Mouse (Mus musculus): ENCODE results near the gene Slc17a4.

The Slc17a4 gene

GRCm38 (mm10) chr13:23892592-23893268 lies 22.1 kb downstream of the Slc17a4 start:
- no peak for DNase-seq (ENCODE audit: low spot score in 2 of 2)

- DNase-seq (ENCODE audit: low spot score in 2 of 2) = no peak
These were observed 25.7 kb downstream of the Slc17a4 start for GRCm38 (mm10) chr13:23889011-23889605.

GRCm38 (mm10) chr13:23887026-23887725 lies 27.6 kb downstream of the Slc17a4 start:
- DNase-seq (ENCODE audit: low spot score in 2 of 2) = no peak

- DNase-seq (ENCODE audit: low spot score in 2 of 2) = no peak
These were observed 29.3 kb downstream of the Slc17a4 start for GRCm38 (mm10) chr13:23885540-23885939.

- no peak for DNase-seq (ENCODE audit: low spot score in 2 of 2)
These were observed 35.2 kb downstream of the Slc17a4 start for GRCm38 (mm10) chr13:23879636-23880035.

- DNase-seq (ENCODE audit: low spot score in 2 of 2) = no peak
These were observed 35.7 kb downstream of the Slc17a4 start for GRCm38 (mm10) chr13:23879106-23879505.

GRCm38 (mm10) chr13:23873141-23873540 lies 41.7 kb downstream of the Slc17a4 start:
- DNase-seq (ENCODE audit: low spot score in 2 of 2) = no peak

GRCm38 (mm10) chr13:23869996-23870395 lies 44.8 kb downstream of the Slc17a4 start:
- DNase-seq (ENCODE audit: low spot score in 2 of 2) = no peak

- DNase-seq (ENCODE audit: low spot score in 2 of 2) = no peak
These were observed 45.8 kb downstream of the Slc17a4 start for GRCm38 (mm10) chr13:23868790-23869533.

GRCm38 (mm10) chr13:23867405-23867804 lies 47.4 kb downstream of the Slc17a4 start, which contains the start of gene Slc17a1:
Gene Slc17a1, plus strand, starts transcription at chr13:23867750.
- DNase-seq (ENCODE audit: low spot score in 2 of 2) = no peak

- DNase-seq (ENCODE audit: low spot score in 2 of 2) = no peak
These were observed 47.8 kb downstream of the Slc17a4 start for GRCm38 (mm10) chr13:23867000-23867399.

GRCm38 (mm10) chr13:23866086-23866710 lies 48.6 kb downstream of the Slc17a4 start:
- no peak for DNase-seq (ENCODE audit: low spot score in 2 of 2)

GRCm38 (mm10) chr13:23864711-23865110 lies 50.1 kb downstream of the Slc17a4 start:
- DNase-seq (ENCODE audit: low spot score in 2 of 2) = no peak

- no peak for DNase-seq (ENCODE audit: low spot score in 2 of 2)
These were observed 53.0 kb downstream of the Slc17a4 start for GRCm38 (mm10) chr13:23861815-23862214.

GRCm38 (mm10) chr13:23856401-23856800 lies 58.4 kb downstream of the Slc17a4 start:
- no peak for DNase-seq (ENCODE audit: low spot score in 2 of 2)

GRCm38 (mm10) chr13:23849299-23849698 lies 65.5 kb downstream of the Slc17a4 start:
- DNase-seq (ENCODE audit: low spot score in 2 of 2) = no peak

All from frontal cortex, postnatal 14 days (tissue).